Mouse (Mus musculus) neural tube, embryonic 15.5 days (tissue): Measurements from ENCODE around the gene Xpnpep2. TPM values are rescaled to one million over a fixed set of nuclear protein-coding genes. Genes with fewer than 3 reads are reported as not detected.

ENCODE experiments used
- ATAC-seq: fragments of 200-750 bp; cut with Nextera tagmentation; 2 replicates; pipeline ENCODE4 v1.8.0; 2017; ENCODE audit warnings: mild to moderate bottlenecking, moderate TSS enrichment, moderate library complexity; ENCODE audit not compliant: low FRiP score
- H3K27ac ChIP-seq: fragments of 300-500 bp; sonication (generic); replicated peaks from 2 replicates; pipeline ENCODE4 v1.5.1; 2015; ENCODE audit warnings: mild to moderate bottlenecking, inconsistent platforms
- H3K27me3 ChIP-seq: fragments of 300-500 bp; sonication (generic); replicated peaks from 2 replicates; pipeline ENCODE4 v1.6.1; 2015; ENCODE audit warnings: inconsistent platforms
- H3K36me3 ChIP-seq: fragments of 300-500 bp; sonication (generic); 2 replicates; pipeline ENCODE4 v1.6.1; 2015; ENCODE audit warnings: inconsistent platforms
- H3K4me1 ChIP-seq: fragments of 300-500 bp; sonication (generic); 2 replicates; pipeline ENCODE4 v1.6.1; 2015; ENCODE audit warnings: inconsistent platforms
- H3K4me2 ChIP-seq: fragments of 300-500 bp; sonication (generic); 2 replicates; pipeline ENCODE4 v1.6.1; 2015; ENCODE audit warnings: inconsistent platforms, mild to moderate bottlenecking, moderate library complexity
- H3K4me3 ChIP-seq: fragments of 300-500 bp; sonication (generic); replicated peaks from 2 replicates; pipeline ENCODE4 v1.5.1; 2015; ENCODE audit warnings: mild to moderate bottlenecking, inconsistent platforms
- H3K9ac ChIP-seq: fragments of 300-500 bp; sonication (generic); replicated peaks from 2 replicates; pipeline ENCODE4 v1.6.1; 2015; ENCODE audit warnings: mild to moderate bottlenecking, inconsistent platforms
- H3K9me3 ChIP-seq: fragments of 300-500 bp; sonication (generic); replicated peaks from 2 replicates; pipeline ENCODE4 v1.6.1; 2016; ENCODE audit warnings: inconsistent platforms
- WGBS: fragments of 180-500 bp; shearing (Covaris S2); methylation state at CpG from one replicate; pipeline ENCODE4 v1.1.7; 2015; ENCODE audit warnings: mixed read lengths; 5-methylcytosine and 5-hydroxymethylcytosine counted together
- polyA plus RNA-seq: library from polyadenylated mRNA; unstranded; fragments of >200 nt; fragmentation: Nextera tagmentation; extraction: Ambion mirVana; gene quantifications from 2 replicates; pipeline ENCODE4 v1.2.1, GENCODE M21; 2015

Xpnpep2 gene
- 0.31 and 0.54 TPM in 2 replicates for polyA plus RNA-seq

GRCm38 (mm10) chrX:48108394-48109315, at the start of gene Xpnpep2:
Xpnpep2 (plus strand) TSS chrX:48108725.
- no peak within 1 kb of the TSS for H3K4me3 ChIP-seq
- no peaks in the 10 kb centered on the region for H3K36me3 ChIP-seq
- no peaks in the 10 kb centered on the region for H3K9me3 ChIP-seq
- no peak within 1 kb of the TSS for H3K9ac ChIP-seq
- H3K27me3 ChIP-seq, result no peaks in the 10 kb centered on the region
- WGBS, result 71% methylated on average over 6 of the region's 6 CpGs
- no peak within 1 kb of the TSS for H3K4me2 ChIP-seq
- no peak for ATAC-seq
- H3K4me1 ChIP-seq, result no peaks in the 10 kb centered on the region
- H3K27ac ChIP-seq, result no peak within 1 kb of the TSS

GRCm38 (mm10) chrX:48062481-48062880, 46.0 kb upstream of the Xpnpep2 start:
- no peak overlapping the region for H3K27ac ChIP-seq
- ATAC-seq, result no peak
- H3K9me3 ChIP-seq, result no peaks in the 10 kb centered on the region
- 64% methylated on average over 4 of the region's 4 CpGs for WGBS
- no peak overlapping the region for H3K4me2 ChIP-seq
- no peak overlapping the region for H3K9ac ChIP-seq
- no peaks in the 10 kb centered on the region for H3K27me3 ChIP-seq
- H3K4me3 ChIP-seq, result no peak overlapping the region
- H3K36me3 ChIP-seq, result no peaks in the 10 kb centered on the region
- no peaks in the 10 kb centered on the region for H3K4me1 ChIP-seq

GRCm38 (mm10) chrX:48064166-48064853, 44.2 kb upstream of the Xpnpep2 start:
- H3K36me3 ChIP-seq, result no peaks in the 10 kb centered on the region
- H3K4me2 ChIP-seq, result no peak overlapping the region
- no peaks in the 10 kb centered on the region for H3K27me3 ChIP-seq
- H3K4me3 ChIP-seq, result no peak overlapping the region
- H3K4me1 ChIP-seq, result no peaks in the 10 kb centered on the region
- no peak for ATAC-seq
- H3K9me3 ChIP-seq, result no peaks in the 10 kb centered on the region
- WGBS, result 34% methylated on average over 5 of the region's 5 CpGs
- no peak overlapping the region for H3K9ac ChIP-seq
- no peak overlapping the region for H3K27ac ChIP-seq

GRCm38 (mm10) chrX:48066891-48067290, 41.6 kb upstream of the Xpnpep2 start:
- Histone ChIP-seq H3K27me3 (no peaks in the 10 kb centered on the region), H3K9ac (no peak overlapping the region), H3K36me3 (no peaks in the 10 kb centered on the region), H3K27ac (no peak overlapping the region), H3K4me2 (no peak overlapping the region), H3K4me3 (no peak overlapping the region), H3K9me3 (no peaks in the 10 kb centered on the region), H3K4me1 (no peaks in the 10 kb centered on the region)
- 77% methylated on average over 3 of the region's 3 CpGs for WGBS
- no peak for ATAC-seq

- Histone ChIP-seq H3K9ac (no peak overlapping the region), H3K27ac (no peak overlapping the region), H3K27me3 (no peaks in the 10 kb centered on the region), H3K4me3 (no peak overlapping the region), H3K4me2 (no peak overlapping the region), H3K4me1 (no peaks in the 10 kb centered on the region), H3K9me3 (no peaks in the 10 kb centered on the region), H3K36me3 (no peaks in the 10 kb centered on the region)
- ATAC-seq, result no peak
- WGBS, result 24% methylated on average over 3 of the region's 3 CpGs
These were observed 36.6 kb upstream of the Xpnpep2 start for GRCm38 (mm10) chrX:48071961-48072360.

GRCm38 (mm10) chrX:48072401-48072800, 36.1 kb upstream of the Xpnpep2 start:
- Histone ChIP-seq H3K36me3 (no peaks in the 10 kb centered on the region), H3K27me3 (no peaks in the 10 kb centered on the region), H3K9me3 (no peaks in the 10 kb centered on the region), H3K9ac (no peak overlapping the region), H3K4me1 (no peaks in the 10 kb centered on the region), H3K4me3 (no peak overlapping the region), H3K27ac (no peak overlapping the region), H3K4me2 (no peak overlapping the region)
- no peak for ATAC-seq
- 30% methylated on average over 5 of the region's 5 CpGs for WGBS

GRCm38 (mm10) chrX:48074691-48075090, 33.8 kb upstream of the Xpnpep2 start:
- Histone ChIP-seq H3K27me3 (no peaks in the 10 kb centered on the region), H3K36me3 (no peaks in the 10 kb centered on the region), H3K9me3 (no peaks in the 10 kb centered on the region), H3K4me2 (no peak overlapping the region), H3K4me1 (no peaks in the 10 kb centered on the region), H3K4me3 (no peak overlapping the region), H3K9ac (no peak overlapping the region), H3K27ac (no peak overlapping the region)
- ATAC-seq, result no peak
- WGBS, result 83% methylated on average over 3 of the region's 3 CpGs

GRCm38 (mm10) chrX:48076806-48077425, 31.6 kb upstream of the Xpnpep2 start:
- Histone ChIP-seq H3K9ac (no peak overlapping the region), H3K4me1 (no peaks in the 10 kb centered on the region)
- ATAC-seq, result no peak

GRCm38 (mm10) chrX:48082364-48082763, 26.2 kb upstream of the Xpnpep2 start:
- Histone ChIP-seq H3K4me3 (no peak overlapping the region), H3K9me3 (no peaks in the 10 kb centered on the region), H3K27ac (no peak overlapping the region), H3K4me1 (no peaks in the 10 kb centered on the region), H3K4me2 (no peak overlapping the region), H3K36me3 (no peaks in the 10 kb centered on the region), H3K9ac (no peak overlapping the region), H3K27me3 (no peaks in the 10 kb centered on the region)
- no peak for ATAC-seq
- WGBS, result 70% methylated on average over 5 of the region's 5 CpGs

More at GRCm38 (mm10) chrX:48076806-48077425, 31.6 kb upstream of the Xpnpep2 start:
- H3K9me3 ChIP-seq, result no peaks in the 10 kb centered on the region
- no peaks in the 10 kb centered on the region for H3K36me3 ChIP-seq
- WGBS, result 86% methylated on average over 4 of the region's 4 CpGs
- H3K4me2 ChIP-seq, result no peak overlapping the region
- no peaks in the 10 kb centered on the region for H3K27me3 ChIP-seq
- no peak overlapping the region for H3K4me3 ChIP-seq
- H3K27ac ChIP-seq, result no peak overlapping the region

- no peaks in the 10 kb centered on the region for H3K9me3 ChIP-seq
- no peaks in the 10 kb centered on the region for H3K4me1 ChIP-seq
- ATAC-seq, result no peak
- no peak overlapping the region for H3K9ac ChIP-seq
- H3K4me3 ChIP-seq, result no peak overlapping the region
- no peaks in the 10 kb centered on the region for H3K27me3 ChIP-seq
- no peak overlapping the region for H3K27ac ChIP-seq
- no peaks in the 10 kb centered on the region for H3K36me3 ChIP-seq
- whole genome bisulfite sequencing, result 65% methylated on average over 10 of the region's 10 CpGs
- no peak overlapping the region for H3K4me2 ChIP-seq
These were observed 16.4 kb upstream of the Xpnpep2 start for GRCm38 (mm10) chrX:48092129-48092528.

GRCm38 (mm10) chrX:48093555-48093954, 15.0 kb upstream of the Xpnpep2 start:
- 57% methylated on average over 3 of the region's 3 CpGs for WGBS
- H3K9ac ChIP-seq, result no peak overlapping the region
- no peaks in the 10 kb centered on the region for H3K9me3 ChIP-seq
- H3K27ac ChIP-seq, result no peak overlapping the region
- no peak for ATAC-seq
- H3K4me2 ChIP-seq, result no peak overlapping the region
- H3K27me3 ChIP-seq, result no peaks in the 10 kb centered on the region
- H3K4me3 ChIP-seq, result no peak overlapping the region
- H3K4me1 ChIP-seq, result no peaks in the 10 kb centered on the region
- no peaks in the 10 kb centered on the region for H3K36me3 ChIP-seq
